12 mouse cellular contexts compared by ENCODE assay signal in genomic region chr4:45896425-45897081, GRCm38 (mm10). TPM values are rescaled to one million over a fixed set of nuclear protein-coding genes. Genes with fewer than 3 reads are reported as not detected.
DNase-seq lines count a peak whose midpoint lies in the region; ATAC-seq lines count a peak whose summit lies in the region.
"Had no signal": no experiment of that assay in that cellular context is flagged by ENCODE, and none has a peak within 500 bp of the region (broad histone marks: within the 10 kb centered on the region; RNA-seq: fewer than 3 reads in every experiment).

No protein-coding gene starts in this region.

- no peaks in the 10 kb centered on the region for H3K36me3 ChIP-seq in lung, embryonic 16.5 days (ENCODE audit: control insufficient read depth, insufficient read depth, low read length)
- no peaks in the 10 kb centered on the region for H3K36me3 ChIP-seq in kidney, embryonic 14.5 days (ENCODE audit: control insufficient read depth, insufficient read depth, low read length)
- no peaks in the 10 kb centered on the region for H3K36me3 ChIP-seq in stomach, embryonic 15.5 days

- H3K4me3 ChIP-seq in lung, embryonic 16.5 days (ENCODE audit: low read length) = no peak overlapping the region
- no peak overlapping the region; the same call in 1 of the 2 replicates for H3K4me3 ChIP-seq in kidney, embryonic 14.5 days (ENCODE audit: low read length)
- H3K4me3 ChIP-seq in stomach, embryonic 15.5 days (replicated peaks) = no peak overlapping the region

- peak; percentile 41; the same call in 1 of the 2 replicates for ATAC-seq in lung, embryonic 16.5 days (ENCODE audit: low read depth)
- 0 out of 2 replicates have a peak, but pooled peaks have one; percentile 20 for ATAC-seq in kidney, embryonic 14.5 days (ENCODE audit: low FRiP score, low TSS enrichment)
- peak; percentile 53; the same call in 1 of the 2 replicates for ATAC-seq in stomach, embryonic 15.5 days (ENCODE audit: insufficient read depth, low FRiP score, low read depth)
- ATAC-seq: inflammation-experienced regulatory T-cells, adult 6 months had no signal

- 13% methylated on average over 16 of the region's 16 CpGs for WGBS in lung, embryonic 16.5 days
- 14% methylated on average over 16 of the region's 16 CpGs for WGBS in kidney, embryonic 14.5 days
- WGBS in stomach, embryonic 15.5 days = 8% methylated on average over 16 of the region's 16 CpGs

- H3K9me3 ChIP-seq in lung, embryonic 16.5 days (ENCODE audit: control insufficient read depth, low read length) = no peaks in the 10 kb centered on the region
- H3K9me3 ChIP-seq in kidney, embryonic 14.5 days (ENCODE audit: control insufficient read depth, low read length) = no peaks in the 10 kb centered on the region
- no peaks in the 10 kb centered on the region for H3K9me3 ChIP-seq in stomach, embryonic 15.5 days

- no peak overlapping the region for H3K4me2 ChIP-seq in lung, embryonic 16.5 days (ENCODE audit: low read depth, low read length)
- no peak overlapping the region for H3K4me2 ChIP-seq in kidney, embryonic 14.5 days (replicated peaks; ENCODE audit: low read depth, low read length)
- H3K4me2 ChIP-seq in stomach, embryonic 15.5 days = peak overlapping the region; percentile 13; the same call in 1 of the 2 replicates

- no peak overlapping the region for H3K27ac ChIP-seq in lung, embryonic 16.5 days (ENCODE audit: low read length)
- no peak overlapping the region for H3K27ac ChIP-seq in kidney, embryonic 14.5 days (ENCODE audit: low read depth, low read length)
- H3K27ac ChIP-seq in stomach, embryonic 15.5 days = no peak overlapping the region

- DNase-seq in embryo, embryonic 10.5 days (ENCODE audit: low spot score) = peak; percentile 3
- DNase-seq in embryo, embryonic 9.5 days (ENCODE audit: extremely low spot score) = no peak
- DNase-seq in lung, adult 18-20 months = no peak
- DNase-seq in layer of hippocampus, adult 11-12 months (ENCODE audit: low spot score) = no peak
- DNase-seq in adrenal gland, adult (ENCODE audit: inconsistent age in 2 of 2, low spot score in 1 of 2) = no peak
- DNase-seq: adrenal gland, postnatal 10 days; cerebellum, adult 11 months; right cerebral cortex, postnatal 14 days had no signal

- H3K27me3 ChIP-seq in lung, embryonic 16.5 days (ENCODE audit: control insufficient read depth, insufficient read depth, low read depth, low read length) = no peaks in the 10 kb centered on the region
- no peaks in the 10 kb centered on the region; the same call in 1 of the 2 replicates for H3K27me3 ChIP-seq in kidney, embryonic 14.5 days (ENCODE audit: control insufficient read depth, insufficient read depth, low read length)
- H3K27me3 ChIP-seq in stomach, embryonic 15.5 days (replicated peaks) = no peaks in the 10 kb centered on the region

- no peak overlapping the region for H3K9ac ChIP-seq in lung, embryonic 16.5 days (ENCODE audit: low read length)
- no peak overlapping the region for H3K9ac ChIP-seq in kidney, embryonic 14.5 days (ENCODE audit: low read depth, low read length)
- no peak overlapping the region for H3K9ac ChIP-seq in stomach, embryonic 15.5 days

- H3K4me1 ChIP-seq in lung, embryonic 16.5 days (replicated peaks; ENCODE audit: control insufficient read depth, insufficient read depth, low read length) = no peaks in the 10 kb centered on the region
- H3K4me1 ChIP-seq in kidney, embryonic 14.5 days (ENCODE audit: control insufficient read depth, insufficient read depth, low read length) = no peaks in the 10 kb centered on the region
- H3K4me1 ChIP-seq in stomach, embryonic 15.5 days = no peaks in the 10 kb centered on the region

RNA-seq across cellular contexts. Expression of gene Ccdc180, which starts 6.5 kb away (rescaled TPM):
- polyA plus RNA-seq in lung, embryonic 16.5 days (2015; fragmentation: Nextera tagmentation; extraction: Ambion mirVana) = 1.5 and 1.7 TPM in 2 replicates
- polyA plus RNA-seq in kidney, embryonic 14.5 days (2014; fragmentation: Nextera tagmentation; extraction: Ambion mirVana) = 0.16 and 0.80 TPM in 2 replicates
- polyA plus RNA-seq in stomach, embryonic 15.5 days (2015; fragmentation: Nextera tagmentation; extraction: Ambion mirVana) = 0.12 and 0.17 TPM in 2 replicates

RNA-seq across cellular contexts. Expression of gene Stra6l, which starts 48.1 kb away (rescaled TPM):
- 0.03 and 0.21 TPM in 2 replicates for polyA plus RNA-seq in lung, embryonic 16.5 days (2015; fragmentation: Nextera tagmentation; extraction: Ambion mirVana)
- 0.29 and 0.61 TPM in 2 replicates for polyA plus RNA-seq in kidney, embryonic 14.5 days (2014; fragmentation: Nextera tagmentation; extraction: Ambion mirVana)
- 1.5 and 1.7 TPM in 2 replicates for polyA plus RNA-seq in stomach, embryonic 15.5 days (2015; fragmentation: Nextera tagmentation; extraction: Ambion mirVana)
